Mouse (Mus musculus) lung, postnatal 36 days (tissue): ENCODE data around the gene Rbm11.

ENCODE experiments used
- DNase-seq: peaks from one replicate; pipeline ENCODE4 v3.0.0; 2022; ENCODE audit warnings: mixed read lengths

The Rbm11 gene

DNA sequence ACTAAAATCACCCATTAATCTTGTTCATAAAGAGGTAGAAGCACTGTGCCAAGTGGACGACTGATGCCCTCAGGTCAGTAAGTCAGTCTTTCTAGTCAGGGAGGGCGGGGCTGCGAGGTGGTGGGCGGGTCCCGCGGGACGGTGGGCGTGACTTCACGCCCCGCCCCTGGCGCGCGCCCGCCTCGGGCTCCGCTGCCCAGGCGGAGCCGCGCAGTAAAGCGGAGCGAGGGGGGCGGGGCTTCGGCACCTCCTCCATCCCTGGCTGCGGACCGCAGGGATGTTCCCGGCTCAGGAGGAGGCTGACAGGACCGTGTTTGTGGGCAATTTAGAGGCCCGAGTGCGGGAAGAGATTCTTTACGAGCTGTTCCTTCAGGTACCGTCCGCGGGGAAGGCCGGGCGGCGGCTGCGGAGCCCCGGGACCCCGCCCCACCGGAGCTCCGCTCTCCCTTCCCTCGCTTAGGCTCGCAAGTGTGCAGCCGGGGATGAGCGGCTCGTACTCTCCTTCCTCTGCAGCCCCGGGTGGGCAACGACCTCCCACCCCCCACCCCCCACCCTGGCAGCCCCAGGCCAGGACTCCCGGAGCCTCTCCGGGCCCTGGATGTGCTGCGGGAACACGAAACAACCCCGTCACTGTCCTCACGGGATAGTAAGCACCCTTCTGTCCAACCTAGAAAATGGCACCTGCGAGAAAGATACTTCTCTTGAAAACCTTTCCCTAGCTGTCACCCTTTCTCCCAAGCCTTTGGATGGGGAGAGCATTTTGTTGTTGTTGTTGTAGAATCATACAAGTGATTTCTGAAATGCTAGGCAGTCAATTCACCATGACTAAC, at the start of gene Rbm11:
TSS of gene Rbm11 (plus strand) at position 174 of the 830 bp plus-strand sequence.
- peak; percentile 79 for DNase-seq

- DNase-seq, result no peak
Measured at GRCm38 (mm10) chr16:75545310-75545709, 47.3 kb upstream of the Rbm11 start.

DNA sequence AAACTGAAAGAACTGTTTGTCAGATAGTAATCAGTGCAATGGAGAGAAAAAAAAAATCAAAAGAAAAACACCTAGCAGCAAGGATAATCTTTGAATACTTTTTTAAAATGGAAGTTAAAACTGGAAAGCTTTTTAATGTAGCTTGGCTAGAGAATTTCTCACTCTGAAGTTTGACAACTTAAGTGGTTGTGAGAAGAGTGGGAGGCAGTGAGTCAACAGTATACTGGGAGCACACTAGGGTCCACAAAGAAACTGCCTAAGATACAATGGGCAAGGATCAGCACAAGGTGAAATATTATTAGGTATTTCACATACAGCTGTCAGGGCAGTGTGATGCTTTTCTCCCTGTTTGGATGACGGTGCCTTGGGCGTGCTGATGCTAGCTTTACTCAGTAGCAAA, 29.7 kb upstream of the Rbm11 start:
- no peak for DNase-seq

GRCm38 (mm10) chr16:75582279-75582678, 10.4 kb upstream of the Rbm11 start:
- no peak for DNase-seq

GRCm38 (mm10) chr16:75585961-75586360, 6.7 kb upstream of the Rbm11 start, which contains the start of gene Lipi:
TSS of gene Lipi (minus strand) at chr16:75586061.
- no peak for DNase-seq

DNA sequence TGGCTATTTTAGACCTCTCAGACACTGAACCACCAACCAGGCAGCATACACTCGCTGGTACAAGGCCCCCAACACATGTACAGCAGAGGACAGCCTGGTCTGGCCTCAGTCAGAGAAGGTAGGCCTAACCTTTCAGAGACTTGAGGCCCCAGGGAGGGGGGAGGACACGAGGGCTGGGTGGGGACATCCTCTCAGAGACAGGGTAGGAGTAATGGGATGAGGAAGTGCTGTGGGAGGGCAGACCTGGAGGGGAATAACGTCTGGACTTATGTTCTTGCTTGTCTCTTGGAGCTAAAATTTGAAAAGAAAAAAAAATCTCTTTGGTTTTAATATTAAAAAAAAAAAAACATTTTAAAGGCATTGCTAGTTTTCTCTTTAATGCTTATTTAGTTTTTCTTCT, 6.2 kb upstream of the Rbm11 start:
- DNase-seq, result no peak

DNA sequence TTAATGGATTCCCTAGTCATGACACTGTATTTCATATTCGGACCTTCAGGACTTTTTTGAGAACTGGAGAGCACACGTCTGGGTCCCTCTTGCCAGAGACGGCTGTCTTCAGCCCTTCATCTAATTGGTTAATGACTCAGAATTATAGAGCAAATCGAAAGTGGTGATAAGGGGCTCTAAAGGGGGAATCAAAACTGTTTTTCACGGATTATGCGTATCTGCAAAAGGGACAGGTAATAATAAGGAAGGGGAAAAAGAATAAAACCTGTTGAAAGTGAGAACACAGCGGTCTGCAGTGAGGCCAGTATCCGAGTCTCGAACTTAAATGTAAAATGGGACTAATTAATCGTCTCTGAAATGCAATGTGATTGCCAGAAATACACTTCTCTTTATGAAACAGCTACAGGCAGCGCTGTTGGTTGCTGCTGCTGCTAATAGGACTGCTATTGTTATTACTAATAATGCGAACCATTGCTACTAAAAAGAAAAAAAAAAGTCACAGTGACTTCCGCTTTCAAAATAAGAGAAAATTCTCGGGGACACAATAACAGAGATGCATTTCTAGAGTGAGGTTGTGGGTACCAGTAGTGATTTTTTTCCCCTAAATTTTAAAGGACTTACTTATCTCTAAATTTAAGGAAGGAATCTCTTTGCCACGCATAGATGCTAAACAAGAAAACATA, 998 bp downstream of the Rbm11 start:
- no peak for DNase-seq

DNA sequence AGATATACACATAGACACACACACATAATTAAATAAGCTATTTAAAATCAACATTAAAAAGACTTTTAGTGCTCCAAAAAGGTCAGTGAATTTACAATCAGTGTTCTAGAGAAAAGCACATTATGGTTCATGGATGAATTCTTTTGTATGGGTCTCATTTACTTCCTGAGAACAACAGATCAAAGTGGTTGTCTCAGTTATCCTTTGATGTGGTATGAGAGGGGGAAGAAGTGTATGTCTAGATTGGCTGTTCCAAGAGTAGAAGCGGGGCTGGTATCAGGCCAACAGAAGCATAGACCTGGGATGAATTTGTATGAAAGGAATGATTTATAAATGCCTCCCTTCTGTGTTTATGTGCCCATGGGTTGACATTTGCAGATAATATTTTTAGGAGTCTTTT, 13.8 kb downstream of the Rbm11 start:
- DNase-seq, result no peak

- no peak for DNase-seq
Measured at GRCm38 (mm10) chr16:75612561-75612960, 19.9 kb downstream of the Rbm11 start.

GRCm38 (mm10) chr16:75617651-75618349, 25.2 kb downstream of the Rbm11 start:
- DNase-seq, result peak; percentile 13

GRCm38 (mm10) chr16:75627862-75628261, 35.2 kb downstream of the Rbm11 start:
- DNase-seq, result no peak
